Mouse (Mus musculus): Measurements from ENCODE around the gene Tmem251. TPM values are rescaled to one million over a fixed set of nuclear protein-coding genes. Genes with fewer than 3 reads are reported as not detected.

Gene Tmem251
- polyA plus RNA-seq, 1 experiment from 2014 or later = 10.9 TPM

GRCm38 (mm10) chr12:102708220-102708619 is 35.3 kb upstream of the Tmem251 start:
- DNase-seq (ENCODE audit: low spot score) = peak; percentile 50
- no peak overlapping the region for H3K4me2 ChIP-seq (replicated peaks; ENCODE audit: low read depth)

GRCm38 (mm10) chr12:102709896-102710295 is 33.7 kb upstream of the Tmem251 start:
- no peaks in the 10 kb centered on the region for H3K9me3 ChIP-seq (ENCODE audit: control insufficient read depth, low read length)
- DNase-seq (ENCODE audit: low spot score) = no peak
- WGBS = 80% methylated on average over 5 of the region's 5 CpGs
- no peak for TF ChIP-seq EP300 (optimal IDR thresholded peaks at IDR 0.05)
- no peak for TF ChIP-seq CTCF (IDR thresholded peaks at IDR 0.05; ENCODE audit: low read depth)
- H3K27me3 ChIP-seq (ENCODE audit: control insufficient read depth, insufficient read depth, low read length) = no peaks in the 10 kb centered on the region
- no peaks in the 10 kb centered on the region for H3K4me1 ChIP-seq (replicated peaks; ENCODE audit: control insufficient read depth, insufficient read depth)
- H3K27ac ChIP-seq (replicated peaks) = no peak overlapping the region
- ATAC-seq (ENCODE audit: low FRiP score, low TSS enrichment) = no peak
- H3K36me3 ChIP-seq (ENCODE audit: control insufficient read depth, insufficient read depth, low read length) = no peaks in the 10 kb centered on the region
- H3K4me2 ChIP-seq (replicated peaks; ENCODE audit: low read depth) = no peak overlapping the region
- H3K4me3 ChIP-seq (ENCODE audit: low read depth, low read length) = no peak overlapping the region
- H3K9ac ChIP-seq (ENCODE audit: low read length) = no peak overlapping the region

More at GRCm38 (mm10) chr12:102708220-102708619, 35.3 kb upstream of the Tmem251 start:
- Histone ChIP-seq H3K9ac (ENCODE audit: low read length) (no peak overlapping the region), H3K27me3 (ENCODE audit: control insufficient read depth, insufficient read depth, low read length) (no peaks in the 10 kb centered on the region), H3K4me1 (replicated peaks; ENCODE audit: control insufficient read depth, insufficient read depth) (peaks cover 2% of the 10 kb centered on the region; the same call in 1 of the 2 replicates), H3K27ac (replicated peaks) (peak overlapping the region; percentile 41; the same call in 1 of the 2 replicates), H3K4me3 (ENCODE audit: low read depth, low read length) (no peak overlapping the region), H3K9me3 (ENCODE audit: control insufficient read depth, low read length) (no peaks in the 10 kb centered on the region), H3K36me3 (ENCODE audit: control insufficient read depth, insufficient read depth, low read length) (no peaks in the 10 kb centered on the region)
- no peak for TF ChIP-seq EP300 (optimal IDR thresholded peaks at IDR 0.05)
- TF ChIP-seq CTCF (IDR thresholded peaks at IDR 0.05; ENCODE audit: low read depth) = peak; percentile 58
- 64% methylated on average over 11 of the region's 11 CpGs for WGBS
- peak; percentile 59 for ATAC-seq (ENCODE audit: low FRiP score, low TSS enrichment)

- Histone ChIP-seq H3K9me3 (ENCODE audit: control insufficient read depth, low read length) (no peaks in the 10 kb centered on the region), H3K27me3 (ENCODE audit: control insufficient read depth, insufficient read depth, low read length) (no peaks in the 10 kb centered on the region), H3K27ac (replicated peaks) (no peak overlapping the region), H3K9ac (ENCODE audit: low read length) (no peak overlapping the region), H3K36me3 (ENCODE audit: control insufficient read depth, insufficient read depth, low read length) (no peaks in the 10 kb centered on the region), H3K4me3 (ENCODE audit: low read depth, low read length) (no peak overlapping the region), H3K4me2 (replicated peaks; ENCODE audit: low read depth) (no peak overlapping the region), H3K4me1 (replicated peaks; ENCODE audit: control insufficient read depth, insufficient read depth) (no peaks in the 10 kb centered on the region)
- DNase-seq (ENCODE audit: low spot score) (no peak), ATAC-seq (ENCODE audit: low FRiP score, low TSS enrichment) (no peak)
- WGBS = 66% methylated on average over 4 of the region's 4 CpGs
- no peak for TF ChIP-seq CTCF (IDR thresholded peaks at IDR 0.05; ENCODE audit: low read depth)
- TF ChIP-seq EP300 (optimal IDR thresholded peaks at IDR 0.05) = no peak
Observed at GRCm38 (mm10) chr12:102710851-102711375, 32.6 kb upstream of the Tmem251 start.

GRCm38 (mm10) chr12:102713153-102713865 is 30.3 kb upstream of the Tmem251 start:
- H3K27ac ChIP-seq (replicated peaks) = no peak overlapping the region
- 63% methylated on average over 20 of the region's 20 CpGs for WGBS
- H3K9me3 ChIP-seq (ENCODE audit: control insufficient read depth, low read length) = no peaks in the 10 kb centered on the region
- H3K4me3 ChIP-seq (ENCODE audit: low read depth, low read length) = no peak overlapping the region
- DNase-seq (ENCODE audit: low spot score) (no peak), ATAC-seq (ENCODE audit: low FRiP score, low TSS enrichment) (no peak)
- no peaks in the 10 kb centered on the region for H3K4me1 ChIP-seq (replicated peaks; ENCODE audit: control insufficient read depth, insufficient read depth)
- H3K9ac ChIP-seq (ENCODE audit: low read length) = no peak overlapping the region
- no peaks in the 10 kb centered on the region for H3K36me3 ChIP-seq (ENCODE audit: control insufficient read depth, insufficient read depth, low read length)
- H3K4me2 ChIP-seq (replicated peaks; ENCODE audit: low read depth) = no peak overlapping the region
- H3K27me3 ChIP-seq (ENCODE audit: control insufficient read depth, insufficient read depth, low read length) = no peaks in the 10 kb centered on the region
- TF ChIP-seq EP300 (optimal IDR thresholded peaks at IDR 0.05) (no peak), CTCF (IDR thresholded peaks at IDR 0.05; ENCODE audit: low read depth) (no peak)

- no peak for DNase-seq (ENCODE audit: low spot score)
- H3K4me3 ChIP-seq (ENCODE audit: low read depth, low read length) = no peak overlapping the region
- no peaks in the 10 kb centered on the region for H3K27me3 ChIP-seq (ENCODE audit: control insufficient read depth, insufficient read depth, low read length)
- H3K36me3 ChIP-seq (ENCODE audit: control insufficient read depth, insufficient read depth, low read length) = no peaks in the 10 kb centered on the region
- H3K9ac ChIP-seq (ENCODE audit: low read length) = no peak overlapping the region
- H3K4me2 ChIP-seq (replicated peaks; ENCODE audit: low read depth) = no peak overlapping the region
- H3K27ac ChIP-seq (replicated peaks) = no peak overlapping the region
- no peak for ATAC-seq (ENCODE audit: low FRiP score, low TSS enrichment)
- no peak for TF ChIP-seq EP300 (optimal IDR thresholded peaks at IDR 0.05)
- TF ChIP-seq CTCF (IDR thresholded peaks at IDR 0.05; ENCODE audit: low read depth) = no peak
- H3K4me1 ChIP-seq (replicated peaks; ENCODE audit: control insufficient read depth, insufficient read depth) = no peaks in the 10 kb centered on the region
- WGBS = 58% methylated on average over 2 of the region's 2 CpGs
- H3K9me3 ChIP-seq (ENCODE audit: control insufficient read depth, low read length) = no peaks in the 10 kb centered on the region
Observed at GRCm38 (mm10) chr12:102714116-102714515, 29.4 kb upstream of the Tmem251 start.
